Mouse (Mus musculus): Measurements from ENCODE around the gene Tmem52. TPM values are rescaled to one million over a fixed set of nuclear protein-coding genes. Genes with fewer than 3 reads are reported as not detected.

Gene Tmem52
- polyA plus RNA-seq, 1 experiment: not detected

DNA sequence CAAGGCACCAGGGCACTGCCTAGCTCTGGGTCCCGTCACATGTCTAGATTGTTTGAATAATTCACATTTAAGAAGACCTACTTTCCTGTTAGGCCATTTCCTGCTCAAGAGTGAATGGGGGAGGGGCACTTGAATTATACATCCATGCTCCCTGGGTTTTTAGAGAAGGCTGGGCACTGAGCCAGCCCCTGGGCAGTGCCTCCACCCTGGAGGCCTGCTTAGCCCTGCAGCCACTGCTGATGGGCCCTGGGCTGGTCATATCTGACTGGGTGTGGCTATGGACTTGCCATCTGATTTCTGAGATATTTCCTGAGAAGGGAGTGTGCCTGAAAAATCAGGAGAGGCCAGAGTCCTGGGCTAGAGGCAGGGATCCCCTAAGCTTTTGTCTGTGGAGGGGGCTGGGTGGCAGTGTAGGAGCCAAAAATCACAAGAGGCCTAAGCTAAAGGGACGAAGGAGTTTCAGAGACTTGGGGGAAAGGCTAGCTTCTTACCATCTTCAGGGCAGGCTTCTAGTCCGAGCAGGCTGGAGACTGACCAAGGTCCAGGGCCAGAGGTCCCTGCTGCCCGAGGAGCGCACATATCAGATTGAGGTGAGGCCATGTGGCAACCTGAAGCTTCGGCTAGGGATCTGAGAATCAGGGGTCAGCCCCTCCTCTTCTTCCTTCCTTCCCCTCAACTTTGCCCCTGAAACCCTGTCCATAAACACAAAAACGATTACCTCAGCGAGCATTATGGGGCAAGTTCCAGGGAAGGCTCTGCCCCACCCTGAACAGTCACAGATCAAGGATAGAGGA lies 19.5 kb downstream of the Tmem52 start:
- H3K4me1 ChIP-seq (ENCODE audit: control insufficient read depth, insufficient read depth, low read length): peaks cover 8% of the 10 kb centered on the region; the same call in 1 of the 2 replicates
- TF ChIP-seq CTCF (IDR thresholded peaks at IDR 0.05; ENCODE audit: borderline replicate concordance, insufficient read depth, low read length): no peak
- peak; percentile 58 for TF ChIP-seq POLR2A (IDR thresholded peaks at IDR 0.05; ENCODE audit: low read depth, low read length)
- H3K4me3 ChIP-seq (ENCODE audit: insufficient read depth, low read length): no peak overlapping the region
- H3K27ac ChIP-seq (ENCODE audit: insufficient read depth, low read length): peak overlapping the region; percentile 62

DNA sequence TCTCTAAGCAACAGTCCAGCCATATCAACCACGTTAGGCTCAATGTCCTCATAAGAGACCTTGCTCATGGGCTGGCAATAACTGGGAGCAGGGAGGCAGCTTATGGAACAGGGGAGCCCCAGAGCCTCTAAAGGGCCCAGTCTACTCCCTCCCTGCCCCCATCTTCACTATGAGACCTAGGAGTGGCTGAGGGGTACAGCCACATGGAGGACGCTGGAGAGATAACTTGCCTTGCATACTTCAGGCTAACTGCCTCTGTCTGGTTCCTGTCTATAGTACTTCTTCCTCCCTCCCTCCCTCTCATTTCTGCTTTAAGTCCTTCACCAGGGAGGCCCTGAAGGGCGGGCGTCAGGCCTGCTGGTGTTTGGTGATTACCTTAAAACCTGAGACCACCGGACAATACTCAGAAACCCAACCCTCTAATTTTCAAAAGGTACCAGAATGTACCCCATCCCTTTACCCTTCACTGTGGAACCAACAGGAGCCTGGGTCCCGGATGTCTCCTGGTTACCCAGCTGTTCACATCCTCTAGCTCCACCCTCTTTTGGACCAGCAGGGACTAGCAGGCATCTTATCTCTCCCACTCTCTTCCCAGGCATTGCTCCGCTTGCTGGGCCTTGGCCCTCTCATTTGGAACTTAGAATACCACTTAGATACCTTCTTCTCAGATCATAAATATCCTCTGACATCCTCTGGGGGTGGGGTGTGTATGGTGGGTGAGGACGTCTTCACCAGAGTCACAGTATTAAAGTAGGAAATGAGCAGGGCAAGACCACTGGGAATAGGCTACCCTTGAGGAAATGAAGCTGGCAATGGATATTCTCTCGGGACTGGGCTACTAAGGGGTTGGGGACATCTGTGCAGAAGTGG lies 20.4 kb downstream of the Tmem52 start:
- no peak for TF ChIP-seq POLR2A (IDR thresholded peaks at IDR 0.05; ENCODE audit: low read depth, low read length)
- TF ChIP-seq CTCF (IDR thresholded peaks at IDR 0.05; ENCODE audit: borderline replicate concordance, insufficient read depth, low read length): no peak
- Histone ChIP-seq H3K4me3 (ENCODE audit: insufficient read depth, low read length) (no peak overlapping the region), H3K4me1 (ENCODE audit: control insufficient read depth, insufficient read depth, low read length) (peaks cover 9% of the 10 kb centered on the region; the same call in 1 of the 2 replicates), H3K27ac (ENCODE audit: insufficient read depth, low read length) (peak overlapping the region; percentile 62; the same call in 1 of the 2 replicates)

DNA sequence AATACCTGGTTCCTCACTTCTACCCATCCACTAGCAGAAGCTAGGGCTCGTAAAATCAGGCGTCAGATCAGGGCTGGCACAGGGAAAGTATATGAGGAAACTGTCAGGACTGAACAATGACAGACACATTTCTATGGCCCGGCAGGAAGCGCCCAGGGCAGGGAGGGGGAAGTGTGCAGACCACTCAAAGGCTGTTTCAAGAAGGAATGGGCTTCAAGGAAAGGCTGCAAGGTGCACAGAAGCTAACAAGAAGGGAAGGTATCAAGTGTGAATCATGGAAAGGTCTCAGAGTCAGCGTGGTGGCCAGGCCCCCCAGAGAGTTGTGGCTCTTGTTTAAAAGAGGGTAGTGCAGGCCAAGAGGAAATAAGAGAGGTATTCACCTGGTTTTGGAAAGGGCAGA lies 21.5 kb downstream of the Tmem52 start:
- Histone ChIP-seq H3K27ac (ENCODE audit: insufficient read depth, low read length) (peak overlapping the region; percentile 20; the same call in 1 of the 2 replicates), H3K4me3 (ENCODE audit: insufficient read depth, low read length) (peak overlapping the region; percentile 52), H3K4me1 (ENCODE audit: control insufficient read depth, insufficient read depth, low read length) (peaks cover 9% of the 10 kb centered on the region; the same call in 1 of the 2 replicates)
- TF ChIP-seq POLR2A (IDR thresholded peaks at IDR 0.05; ENCODE audit: low read depth, low read length) (no peak), CTCF (IDR thresholded peaks at IDR 0.05; ENCODE audit: borderline replicate concordance, insufficient read depth, low read length) (no peak)

DNA sequence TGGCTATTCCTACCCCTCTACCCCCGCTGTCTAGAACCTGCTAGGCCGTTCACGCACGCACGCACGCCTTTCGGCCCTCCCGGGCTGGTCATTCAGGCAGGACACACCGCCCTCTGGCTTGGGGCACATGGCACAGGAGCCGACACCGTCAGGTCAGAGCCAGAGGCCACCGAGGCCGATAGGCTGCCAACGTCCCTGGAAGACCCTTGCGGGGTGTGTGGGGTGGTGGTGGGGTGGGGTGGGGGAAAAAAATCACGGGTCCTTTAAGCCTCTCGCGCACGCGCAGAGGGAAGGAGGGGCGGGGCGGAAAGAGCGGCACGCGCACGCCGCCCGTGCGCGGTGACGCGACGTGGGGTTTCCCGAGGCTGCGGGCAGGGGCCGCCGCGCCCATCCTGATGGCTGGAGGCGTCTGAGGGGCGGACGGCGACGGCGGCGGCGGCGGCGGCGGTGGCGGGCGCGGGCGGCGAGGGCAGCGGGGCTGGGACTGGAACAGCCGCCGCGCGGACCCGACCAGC lies 22.1 kb downstream of the Tmem52 start, which contains the start of gene Gnb1:
Gnb1 (plus strand) TSS at position 372 of the 515 bp plus-strand sequence.
- peaks cover 9% of the 10 kb centered on the region; the same call in 1 of the 2 replicates for H3K4me1 ChIP-seq (ENCODE audit: control insufficient read depth, insufficient read depth, low read length)
- peak within 1 kb of the TSS; percentile 20 for H3K27ac ChIP-seq (ENCODE audit: insufficient read depth, low read length)
- no peak for TF ChIP-seq CTCF (IDR thresholded peaks at IDR 0.05; ENCODE audit: borderline replicate concordance, insufficient read depth, low read length)
- TF ChIP-seq POLR2A (IDR thresholded peaks at IDR 0.05; ENCODE audit: low read depth, low read length): peak; percentile 62
- peak within 1 kb of the TSS; percentile 86 for H3K4me3 ChIP-seq (ENCODE audit: insufficient read depth, low read length)

GRCm38 (mm10) chr4:155491529-155492130 lies 22.7 kb downstream of the Tmem52 start:
- H3K4me1 ChIP-seq (ENCODE audit: control insufficient read depth, insufficient read depth, low read length): peaks cover 9% of the 10 kb centered on the region; the same call in 1 of the 2 replicates
- TF ChIP-seq POLR2A (IDR thresholded peaks at IDR 0.05; ENCODE audit: low read depth, low read length) (no peak), CTCF (IDR thresholded peaks at IDR 0.05; ENCODE audit: borderline replicate concordance, insufficient read depth, low read length) (no peak)
- peak overlapping the region; percentile 86 for H3K4me3 ChIP-seq (ENCODE audit: insufficient read depth, low read length)
- peak overlapping the region; percentile 14 for H3K27ac ChIP-seq (ENCODE audit: insufficient read depth, low read length)

- H3K4me1 ChIP-seq (ENCODE audit: control insufficient read depth, insufficient read depth, low read length): peaks cover 9% of the 10 kb centered on the region; the same call in 1 of the 2 replicates
- peak overlapping the region; percentile 86 for H3K4me3 ChIP-seq (ENCODE audit: insufficient read depth, low read length)
- TF ChIP-seq POLR2A (IDR thresholded peaks at IDR 0.05; ENCODE audit: low read depth, low read length) (no peak), CTCF (IDR thresholded peaks at IDR 0.05; ENCODE audit: borderline replicate concordance, insufficient read depth, low read length) (no peak)
- H3K27ac ChIP-seq (ENCODE audit: insufficient read depth, low read length): peak overlapping the region; percentile 14
These were observed 23.3 kb downstream of the Tmem52 start for GRCm38 (mm10) chr4:155492131-155492633.

GRCm38 (mm10) chr4:155494891-155495290 lies 26.0 kb downstream of the Tmem52 start:
- no peak for TF ChIP-seq CTCF (IDR thresholded peaks at IDR 0.05; ENCODE audit: borderline replicate concordance, insufficient read depth, low read length)
- no peak for TF ChIP-seq POLR2A (IDR thresholded peaks at IDR 0.05; ENCODE audit: low read depth, low read length)
- Histone ChIP-seq H3K4me1 (ENCODE audit: control insufficient read depth, insufficient read depth, low read length) (peaks cover 8% of the 10 kb centered on the region; the same call in 1 of the 2 replicates), H3K4me3 (ENCODE audit: insufficient read depth, low read length) (no peak overlapping the region), H3K27ac (ENCODE audit: insufficient read depth, low read length) (no peak overlapping the region)

DNA sequence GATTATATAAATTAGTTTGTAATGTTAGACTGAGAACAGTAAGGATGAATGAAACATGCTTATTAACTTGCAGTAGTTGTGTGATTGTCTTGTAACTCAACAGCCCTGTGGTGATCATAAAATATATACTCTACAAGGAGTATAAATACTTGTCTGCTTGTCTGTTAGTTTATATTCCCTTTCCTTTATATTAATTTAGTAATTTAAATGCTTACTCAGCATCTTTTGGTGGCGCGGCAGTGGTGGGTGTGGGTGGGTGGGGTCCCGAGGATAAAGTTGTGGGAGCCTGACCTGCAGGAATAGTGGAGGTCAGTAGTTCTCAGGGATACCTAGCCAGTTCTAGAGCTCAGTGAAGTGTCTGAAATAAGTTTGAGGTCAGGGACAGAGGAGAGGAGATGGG lies 29.0 kb downstream of the Tmem52 start:
- TF ChIP-seq POLR2A (IDR thresholded peaks at IDR 0.05; ENCODE audit: low read depth, low read length): no peak
- no peak for TF ChIP-seq CTCF (IDR thresholded peaks at IDR 0.05; ENCODE audit: borderline replicate concordance, insufficient read depth, low read length)
- peaks cover 3% of the 10 kb centered on the region; the same call in 1 of the 2 replicates for H3K4me1 ChIP-seq (ENCODE audit: control insufficient read depth, insufficient read depth, low read length)
- no peak overlapping the region for H3K4me3 ChIP-seq (ENCODE audit: insufficient read depth, low read length)
- no peak overlapping the region for H3K27ac ChIP-seq (ENCODE audit: insufficient read depth, low read length)

GRCm38 (mm10) chr4:155501126-155501525 lies 32.2 kb downstream of the Tmem52 start:
- TF ChIP-seq POLR2A (IDR thresholded peaks at IDR 0.05; ENCODE audit: low read depth, low read length) (no peak), CTCF (IDR thresholded peaks at IDR 0.05; ENCODE audit: borderline replicate concordance, insufficient read depth, low read length) (no peak)
- Histone ChIP-seq H3K4me3 (ENCODE audit: insufficient read depth, low read length) (no peak overlapping the region), H3K27ac (ENCODE audit: insufficient read depth, low read length) (no peak overlapping the region), H3K4me1 (ENCODE audit: control insufficient read depth, insufficient read depth, low read length) (no peaks in the 10 kb centered on the region)
